Mouse (Mus musculus): ENCODE measurements around the gene Lag3.

DNA sequence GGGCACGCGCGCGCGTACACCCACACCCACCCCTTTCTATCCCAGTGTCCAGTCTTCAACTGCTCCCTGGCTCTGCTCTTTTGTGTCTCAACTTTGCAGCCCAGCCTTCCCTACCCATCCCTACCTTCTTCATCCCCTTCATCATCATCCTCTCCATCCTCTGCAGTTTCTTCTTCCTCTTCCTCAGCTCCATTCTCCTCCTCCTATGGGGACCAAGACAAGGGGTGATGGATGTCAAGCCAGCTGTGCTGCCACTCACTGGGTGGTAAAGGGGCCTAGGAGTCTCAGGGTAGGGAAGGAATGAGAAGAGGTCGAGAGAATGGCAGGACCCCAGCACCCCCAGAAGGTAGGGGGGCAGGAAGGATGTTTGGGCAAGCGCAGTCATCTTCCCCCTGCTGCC is 3.0 kb upstream of the Lag3 start:
- TF ChIP-seq POLR2A (IDR thresholded peaks at IDR 0.05; ENCODE audit: borderline replicate concordance, insufficient read depth, low read length): no peak
- TF ChIP-seq CTCF (IDR thresholded peaks at IDR 0.05; ENCODE audit: borderline replicate concordance, insufficient read depth, low read depth, low read length): no peak

Data from cerebellum, adult 2 months (tissue).